Mouse (Mus musculus): ENCODE data around the gene Aasdh. TPM values are rescaled to one million over a fixed set of nuclear protein-coding genes. Genes with fewer than 3 reads are reported as not detected.

The Aasdh gene
- 11.0 and 16.3 TPM in 2 replicates for total RNA-seq (2014; rRNA removed)
- polyA plus RNA-seq (2015; fragmentation: Nextera tagmentation; extraction: Ambion mirVana): 10.1 and 11.5 TPM in 2 replicates

DNA sequence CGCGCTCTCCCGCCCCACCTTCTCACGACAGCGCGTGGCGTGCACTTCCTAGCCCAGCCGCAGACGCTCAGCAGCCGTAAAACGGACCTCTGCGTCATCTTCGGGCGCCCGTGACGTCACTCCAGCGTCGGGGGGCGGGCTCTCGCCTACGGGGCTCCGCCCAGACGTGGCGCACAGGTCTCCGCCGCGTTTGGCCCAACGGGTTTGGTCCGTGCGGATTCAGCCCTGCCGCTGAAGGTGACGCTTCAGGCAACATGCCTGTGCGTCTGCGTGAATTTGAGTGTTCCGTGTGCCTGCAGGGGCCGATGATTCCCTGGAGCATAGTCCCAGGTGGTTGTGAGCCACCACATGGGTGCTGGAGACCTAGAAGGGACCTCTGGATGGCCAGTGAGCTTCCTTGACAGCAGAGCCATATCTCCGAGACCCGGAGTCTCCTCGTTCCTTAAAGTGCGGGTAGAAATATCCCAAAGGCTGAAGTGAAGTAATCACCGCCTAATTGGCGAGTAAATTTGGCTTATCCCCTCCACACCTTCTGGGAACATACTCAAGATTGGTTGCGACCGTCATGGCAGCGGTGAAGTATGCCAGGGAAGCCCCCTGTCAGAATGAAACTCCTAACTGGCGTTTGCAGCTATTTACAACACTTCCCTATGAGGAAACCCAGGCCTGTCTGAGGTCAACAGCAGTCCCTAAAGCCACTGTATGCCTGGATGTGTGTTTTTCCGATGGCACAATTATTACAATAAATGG lies at the start of gene Aasdh:
Aasdh (minus strand) TSS at position 110 of the 750 bp plus-strand sequence.
- H3K4me1 ChIP-seq (ENCODE audit: insufficient read depth, low read length): no peaks in the 10 kb centered on the region
- under 1% methylated on average over 46 of the region's 47 CpGs for WGBS
- H3K9ac ChIP-seq (replicated peaks; ENCODE audit: low read length, poor library complexity, severe bottlenecking): peak within 1 kb of the TSS; percentile 90
- H3K4me2 ChIP-seq (ENCODE audit: low read depth, low read length, poor library complexity, severe bottlenecking): peak within 1 kb of the TSS; percentile 76
- no peaks in the 10 kb centered on the region for H3K36me3 ChIP-seq (ENCODE audit: insufficient read depth, low read length)
- H3K27me3 ChIP-seq (ENCODE audit: insufficient read depth, low read length): no peaks in the 10 kb centered on the region
- no peaks in the 10 kb centered on the region for H3K9me3 ChIP-seq (ENCODE audit: low read length)
- peak; percentile 97 for DNase-seq (ENCODE audit: low spot score)
- TF ChIP-seq CTCF (IDR thresholded peaks at IDR 0.05): peak; percentile 37
- ATAC-seq (ENCODE audit: low FRiP score): peak; percentile 98
- H3K4me3 ChIP-seq (ENCODE audit: low read depth, low read length): peak within 1 kb of the TSS; percentile 69
- peak within 1 kb of the TSS; percentile 92 for H3K27ac ChIP-seq (ENCODE audit: low read depth, low read length)

- Histone ChIP-seq H3K9ac (replicated peaks; ENCODE audit: low read length, poor library complexity, severe bottlenecking) (no peak overlapping the region), H3K9me3 (ENCODE audit: low read length) (no peaks in the 10 kb centered on the region), H3K27me3 (ENCODE audit: insufficient read depth, low read length) (no peaks in the 10 kb centered on the region), H3K4me2 (ENCODE audit: low read depth, low read length, poor library complexity, severe bottlenecking) (no peak overlapping the region), H3K27ac (ENCODE audit: low read depth, low read length) (no peak overlapping the region), H3K4me1 (ENCODE audit: insufficient read depth, low read length) (peaks cover 10% of the 10 kb centered on the region), H3K36me3 (ENCODE audit: insufficient read depth, low read length) (peaks cover 16% of the 10 kb centered on the region), H3K4me3 (ENCODE audit: low read depth, low read length) (no peak overlapping the region)
- ATAC-seq (ENCODE audit: low FRiP score) (no peak), DNase-seq (ENCODE audit: low spot score) (no peak)
- TF ChIP-seq CTCF (IDR thresholded peaks at IDR 0.05): no peak
- WGBS: 87% methylated on average over 6 of the region's 6 CpGs
These were observed 49.1 kb upstream of the Aasdh start for GRCm38 (mm10) chr5:76954271-76954900.

DNA sequence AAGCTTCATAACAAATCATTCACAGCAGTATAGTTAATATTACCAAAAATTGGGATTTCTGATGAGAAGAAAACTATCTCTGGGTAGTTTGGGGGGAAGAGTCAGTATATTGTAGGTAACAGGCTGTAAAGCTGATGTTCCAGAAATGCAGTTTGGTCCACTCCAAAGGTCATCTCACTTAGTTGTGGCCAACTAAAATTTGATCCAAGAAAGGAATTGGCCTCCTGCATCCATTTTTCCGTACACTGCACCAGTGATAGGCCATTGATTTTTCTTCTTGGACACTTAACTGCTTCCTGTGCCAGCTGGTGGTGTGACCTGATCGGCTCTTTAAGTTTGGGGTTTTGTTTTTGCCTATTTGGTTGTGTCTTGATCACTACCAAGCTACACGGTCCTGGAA lies 48.5 kb upstream of the Aasdh start:
- Histone ChIP-seq H3K4me3 (ENCODE audit: low read depth, low read length) (no peak overlapping the region), H3K4me1 (ENCODE audit: insufficient read depth, low read length) (peaks cover 10% of the 10 kb centered on the region), H3K36me3 (ENCODE audit: insufficient read depth, low read length) (peaks cover 16% of the 10 kb centered on the region), H3K9ac (replicated peaks; ENCODE audit: low read length, poor library complexity, severe bottlenecking) (no peak overlapping the region), H3K27me3 (ENCODE audit: insufficient read depth, low read length) (no peaks in the 10 kb centered on the region), H3K9me3 (ENCODE audit: low read length) (no peaks in the 10 kb centered on the region), H3K27ac (ENCODE audit: low read depth, low read length) (no peak overlapping the region), H3K4me2 (ENCODE audit: low read depth, low read length, poor library complexity, severe bottlenecking) (no peak overlapping the region)
- WGBS: 84% methylated on average over 3 of the region's 3 CpGs
- no peak for TF ChIP-seq CTCF (IDR thresholded peaks at IDR 0.05)
- DNase-seq (ENCODE audit: low spot score): no peak
- no peak for ATAC-seq (ENCODE audit: low FRiP score)

DNA sequence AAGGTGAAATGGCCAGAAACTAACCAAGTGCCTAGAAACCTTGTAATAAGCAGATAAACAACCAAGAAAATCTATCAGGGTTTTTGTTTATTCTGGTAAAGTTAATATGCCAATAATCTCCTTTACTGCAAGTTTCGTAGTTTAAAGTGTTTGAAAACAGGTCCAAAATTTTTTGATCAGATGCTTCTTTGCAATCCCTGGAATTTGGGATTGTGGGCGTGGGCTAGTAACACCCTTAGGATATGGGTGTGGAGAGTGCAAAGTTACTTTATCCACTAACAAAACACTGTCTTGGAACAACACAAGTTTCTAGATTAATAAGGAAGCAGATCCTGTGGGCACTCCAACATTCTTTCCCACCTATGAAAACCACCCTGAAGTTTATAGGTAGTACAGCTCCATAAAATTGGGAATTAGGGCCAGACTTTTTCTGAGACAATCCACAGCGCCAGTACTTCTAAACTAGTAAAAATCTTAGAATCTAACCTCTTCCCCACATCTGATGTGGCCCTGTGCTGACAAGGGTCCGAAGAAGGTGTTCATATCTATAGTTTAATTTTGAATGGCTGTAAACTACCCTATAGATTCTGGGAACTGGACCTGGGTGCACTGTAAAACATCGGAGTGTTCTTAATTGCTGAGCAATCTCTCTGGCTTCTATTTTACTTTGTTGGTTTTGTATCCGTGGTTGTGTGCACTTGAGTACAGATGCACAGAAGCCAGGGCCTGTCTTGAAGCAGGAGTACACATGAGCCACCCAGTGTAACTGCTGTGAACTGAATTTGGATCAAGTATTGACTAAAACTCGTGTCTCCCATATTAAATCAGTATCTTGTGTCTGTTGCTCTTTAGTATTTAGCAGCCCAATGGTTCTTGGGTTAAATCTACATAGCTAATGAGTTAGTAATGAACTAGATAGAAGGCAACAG lies 47.1 kb upstream of the Aasdh start:
- peak overlapping the region; percentile 70; the same call in 1 of the 2 replicates for H3K27ac ChIP-seq (ENCODE audit: low read depth, low read length)
- H3K4me3 ChIP-seq (ENCODE audit: low read depth, low read length): peak overlapping the region; percentile 69
- WGBS: 20% methylated on average over 7 of the region's 7 CpGs

DNA sequence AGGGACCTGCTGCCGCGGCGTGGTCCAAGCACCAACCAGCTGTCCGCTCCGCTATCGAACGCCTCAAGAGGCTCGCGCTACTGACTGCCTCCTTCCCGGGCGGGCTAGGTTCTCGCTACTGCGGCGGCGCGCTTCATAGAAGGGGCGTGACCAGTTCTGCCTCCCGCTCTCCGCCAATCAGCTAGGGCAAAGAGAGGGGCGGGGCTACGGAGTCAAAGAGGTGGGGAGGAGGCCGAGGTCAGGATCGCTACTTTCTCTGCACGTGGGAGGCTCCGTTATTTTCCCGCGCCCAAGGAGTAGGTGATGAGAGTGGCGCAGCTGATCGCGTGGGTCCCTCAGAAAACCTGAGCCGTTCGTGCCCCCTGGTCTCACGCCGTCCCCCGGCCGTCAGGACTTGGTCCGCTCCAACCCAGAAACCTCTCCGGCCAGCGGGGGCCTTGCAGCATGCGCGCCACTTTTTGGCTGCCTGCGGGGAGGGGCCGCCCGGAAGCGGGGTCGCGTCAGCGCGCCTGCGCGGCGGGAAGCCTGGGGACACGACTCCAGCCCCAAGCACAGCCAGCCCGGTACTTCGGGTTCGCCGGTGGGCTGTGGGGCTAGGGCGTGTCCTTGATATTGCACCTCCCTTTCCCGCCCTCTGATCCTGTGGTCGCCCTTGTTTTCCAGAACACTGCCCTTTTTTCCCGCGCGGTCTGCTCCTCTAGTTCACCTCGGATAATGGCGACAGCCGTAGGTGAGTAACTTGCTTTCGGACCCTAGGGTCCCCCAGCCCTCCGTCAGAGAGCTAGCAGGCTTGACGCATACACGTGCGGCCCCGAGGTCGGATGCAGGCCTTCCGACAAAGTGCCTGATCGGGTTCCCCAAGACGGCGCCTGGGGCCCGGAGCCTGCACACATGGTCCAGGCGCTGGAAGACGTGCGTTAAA lies 46.1 kb upstream of the Aasdh start, which contains the start of the genes Paics and Ppat:
Paics (plus strand) TSS at position 202 of the 922 bp plus-strand sequence.
Ppat (minus strand) TSS at position 473 of the 922 bp plus-strand sequence.
- no peaks in the 10 kb centered on the region for H3K9me3 ChIP-seq (ENCODE audit: low read length)
- H3K27me3 ChIP-seq (ENCODE audit: insufficient read depth, low read length): no peaks in the 10 kb centered on the region
- WGBS: under 1% methylated on average over 72 of the region's 81 CpGs
- H3K4me2 ChIP-seq (ENCODE audit: low read depth, low read length, poor library complexity, severe bottlenecking): peak within 1 kb of the TSS; percentile 90
- H3K27ac ChIP-seq (ENCODE audit: low read depth, low read length): peak within 1 kb of the TSS; percentile 70
- peak; percentile 26; the same call in 1 of the 2 replicates for TF ChIP-seq CTCF (IDR thresholded peaks at IDR 0.05)
- ATAC-seq (ENCODE audit: low FRiP score): peak; percentile 98
- H3K4me3 ChIP-seq (ENCODE audit: low read depth, low read length): peak within 1 kb of the TSS; percentile 69
- DNase-seq (ENCODE audit: low spot score): peak; percentile 98
- H3K4me1 ChIP-seq (ENCODE audit: insufficient read depth, low read length): peaks cover 10% of the 10 kb centered on the region
- 0 out of 2 replicates have a peak, but pooled peaks cover 5% of the 10 kb centered on the region for H3K36me3 ChIP-seq (ENCODE audit: insufficient read depth, low read length)
- H3K9ac ChIP-seq (replicated peaks; ENCODE audit: low read length, poor library complexity, severe bottlenecking): peak within 1 kb of the TSS; percentile 73

More for the DNA sequence above, 47.1 kb upstream of the Aasdh start:
- peak overlapping the region; percentile 73 for H3K9ac ChIP-seq (replicated peaks; ENCODE audit: low read length, poor library complexity, severe bottlenecking)
- no peak for TF ChIP-seq CTCF (IDR thresholded peaks at IDR 0.05)
- H3K4me2 ChIP-seq (ENCODE audit: low read depth, low read length, poor library complexity, severe bottlenecking): peak overlapping the region; percentile 90
- peaks cover 10% of the 10 kb centered on the region for H3K4me1 ChIP-seq (ENCODE audit: insufficient read depth, low read length)
- DNase-seq (ENCODE audit: low spot score) (no peak), ATAC-seq (ENCODE audit: low FRiP score) (no peak)
- no peaks in the 10 kb centered on the region for H3K27me3 ChIP-seq (ENCODE audit: insufficient read depth, low read length)
- no peaks in the 10 kb centered on the region for H3K9me3 ChIP-seq (ENCODE audit: low read length)
- H3K36me3 ChIP-seq (ENCODE audit: insufficient read depth, low read length): peaks cover 8% of the 10 kb centered on the region; the same call in 1 of the 2 replicates

Measured in midbrain, postnatal 0 days (tissue).